In genomic region chr2:35199541-35199940, GRCm38 (mm10) we compare ENCODE assay signal across 8 mouse cellular contexts. TPM values are rescaled to one million over a fixed set of nuclear protein-coding genes. Genes with fewer than 3 reads are reported as not detected.
DNase-seq lines count a peak whose midpoint lies in the region; ATAC-seq and TF ChIP-seq lines count a peak whose summit lies in the region.

No protein-coding gene starts in this region.

- ATAC-seq in forebrain, embryonic 13.5 days, result no peak
- no peak for ATAC-seq in liver, embryonic 14.5 days (ENCODE audit: insufficient read depth)

- H3ac ChIP-seq in C2C12 (ENCODE audit: control insufficient read depth, insufficient read length, low read depth), result peak overlapping the region; percentile 98

- no peaks in the 10 kb centered on the region for H3K9me3 ChIP-seq in forebrain, embryonic 13.5 days (replicated peaks)
- no peaks in the 10 kb centered on the region for H3K9me3 ChIP-seq in liver, embryonic 14.5 days (ENCODE audit: control insufficient read depth, low read length)

- no peak overlapping the region; the same call in 1 of the 2 replicates for H3K27ac ChIP-seq in forebrain, embryonic 13.5 days
- peak overlapping the region; percentile 87 for H3K27ac ChIP-seq in liver, embryonic 14.5 days

- 18% methylated on average over 5 of the region's 5 CpGs for WGBS in forebrain, embryonic 13.5 days
- 4% methylated on average over 5 of the region's 5 CpGs for whole genome bisulfite sequencing in liver, embryonic 14.5 days (ENCODE audit: insufficient replicate concordance)

- TF ChIP-seq CTCF in C2C12 (IDR thresholded peaks at IDR 0.05; ENCODE audit: control insufficient read depth, insufficient read depth, insufficient read length), result no peak
- no peak for TF ChIP-seq CTCF in liver, embryonic 14.5 days (IDR thresholded peaks at IDR 0.05; ENCODE audit: low read depth)

- H3K27me3 ChIP-seq in C2C12 (ENCODE audit: control insufficient read depth, insufficient read depth, insufficient read length), result no peaks in the 10 kb centered on the region
- H3K27me3 ChIP-seq in forebrain, embryonic 13.5 days, result 0 out of 2 replicates have a peak, but pooled peaks cover 4% of the 10 kb centered on the region
- no peaks in the 10 kb centered on the region for H3K27me3 ChIP-seq in liver, embryonic 14.5 days (ENCODE audit: control insufficient read depth, insufficient read depth, low read length)

- peaks cover 63% of the 10 kb centered on the region for H3K79me2 ChIP-seq in C2C12 (ENCODE audit: control insufficient read depth, insufficient read depth)

- peak; percentile 43 for DNase-seq in cerebellum, adult 9-10 months
- no peak for DNase-seq in cerebellum, adult 11-12 months
- DNase-seq in liver, embryonic 14.5 days (ENCODE audit: low read depth in 3 of 3, low spot score in 3 of 3), result no peak
- DNase-seq in left cerebral cortex, adult 18-20 months (ENCODE audit: low spot score in 2 of 2), result no peak
- no peak for DNase-seq in layer of hippocampus, adult 11-12 months (ENCODE audit: low spot score)
- DNase-seq in urinary bladder, adult 2 months (ENCODE audit: low spot score), result no peak

- H3K9ac ChIP-seq in forebrain, embryonic 13.5 days, result peak overlapping the region; percentile 100
- peak overlapping the region; percentile 99 for H3K9ac ChIP-seq in liver, embryonic 14.5 days (replicated peaks)

- no peak for TF ChIP-seq EP300 in liver, embryonic 14.5 days (IDR thresholded peaks at IDR 0.05; ENCODE audit: low read depth)

- H3K79me3 ChIP-seq in C2C12 (ENCODE audit: low read depth), result peaks cover 56% of the 10 kb centered on the region

- H3K36me3 ChIP-seq in C2C12 (ENCODE audit: control insufficient read depth, insufficient read depth), result peaks cover 34% of the 10 kb centered on the region
- no peaks in the 10 kb centered on the region for H3K36me3 ChIP-seq in forebrain, embryonic 13.5 days (ENCODE audit: poor library complexity, severe bottlenecking)
- H3K36me3 ChIP-seq in liver, embryonic 14.5 days (replicated peaks; ENCODE audit: control insufficient read depth, insufficient read depth, low read depth), result peaks cover 6% of the 10 kb centered on the region

- peak overlapping the region; percentile 92 for H3K4me3 ChIP-seq in C2C12 (ENCODE audit: insufficient read depth, poor library complexity, severe bottlenecking)
- H3K4me3 ChIP-seq in forebrain, embryonic 13.5 days, result peak overlapping the region; percentile 100
- H3K4me3 ChIP-seq in liver, embryonic 14.5 days (ENCODE audit: insufficient read depth in 1 of 2, low read depth in 2 of 2, low read length in 2 of 2), result peak overlapping the region; percentile 86 to 100

- H3K4me2 ChIP-seq in forebrain, embryonic 13.5 days, result peak overlapping the region; percentile 91
- peak overlapping the region; percentile 98 for H3K4me2 ChIP-seq in liver, embryonic 14.5 days (ENCODE audit: low read depth)

- H3K4me1 ChIP-seq in forebrain, embryonic 13.5 days, result peaks cover 31% of the 10 kb centered on the region
- H3K4me1 ChIP-seq in liver, embryonic 14.5 days (replicated peaks; ENCODE audit: control insufficient read depth in 2 of 2, insufficient read depth in 2 of 2, low read length in 1 of 2), result peaks cover 8 to 13% of the 10 kb centered on the region in 2 experiments

TF ChIP-seq in C2C12, 6 proteins besides CTCF, POLR2A, EP300 and RAD21:
- TF ChIP-seq USF1 (IDR thresholded peaks at IDR 0.05; ENCODE audit: low read depth) (no peak), MAX (IDR thresholded peaks at IDR 0.05) (no peak), CEBPB (IDR thresholded peaks at IDR 0.05; ENCODE audit: low read depth) (no peak), FOSL1 (IDR thresholded peaks at IDR 0.05; ENCODE audit: insufficient read depth, low read length, poor library complexity, severe bottlenecking) (no peak), MYOG (IDR thresholded peaks at IDR 0.05; ENCODE audit: control insufficient read depth, extremely low read depth, insufficient read length) (no peak), MYOD1 (IDR thresholded peaks at IDR 0.05; ENCODE audit: control insufficient read depth, insufficient read length, low read depth) (no peak)
TF ChIP-seq in C2C12: peak in this region for 0.

RNA-seq across cellular contexts. Expression of gene Rab14, which starts 1.4 kb away (rescaled TPM):
- polyA plus RNA-seq in C2C12 (2012; fragmentation: generic; extraction: Trizol), result 47.9 TPM
- polyA plus RNA-seq in forebrain, embryonic 13.5 days (2015; fragmentation: Nextera tagmentation; extraction: Ambion mirVana), result 421 and 432 TPM in 2 replicates
- 20.5 and 35.3 TPM in 2 replicates for polyA plus RNA-seq in liver, embryonic 14.5 days (2012; rRNA removed)
- polyA plus RNA-seq in liver, embryonic 14.5 days (2014; fragmentation: Nextera tagmentation; extraction: Ambion mirVana), result 81.1 and 93.2 TPM in 2 replicates
- total RNA-seq in left cerebral cortex, adult 18-20 months (2021), result 100 to 1,000 TPM; 235 to 239 TPM
- polyA plus RNA-seq in urinary bladder, adult 2 months (2012; rRNA removed), result 132 and 145 TPM in 2 replicates

RNA-seq across cellular contexts. Expression of gene Gsn, which starts 56.6 kb away (rescaled TPM):
- 166 TPM for polyA plus RNA-seq in C2C12 (2012; fragmentation: generic; extraction: Trizol)
- 13.3 and 14.3 TPM in 2 replicates for polyA plus RNA-seq in forebrain, embryonic 13.5 days (2015; fragmentation: Nextera tagmentation; extraction: Ambion mirVana)
- polyA plus RNA-seq in liver, embryonic 14.5 days (2012; rRNA removed), result 71.0 and 81.0 TPM in 2 replicates
- polyA plus RNA-seq in liver, embryonic 14.5 days (2014; fragmentation: Nextera tagmentation; extraction: Ambion mirVana), result 83.0 and 115 TPM in 2 replicates
- 10 to 100 TPM; 31.3 to 39.8 TPM for total RNA-seq in left cerebral cortex, adult 18-20 months (2021)
- polyA plus RNA-seq in urinary bladder, adult 2 months (2012; rRNA removed), result 4,184 and 4,255 TPM in 2 replicates

Comparison
In these comparisons a context has a peak if more than half of its experiments do, and no peak if none do; other contexts are left out.
1. RNA of gene Gsn, which starts 56.6 kb away (polyA plus RNA-seq): 4,184 to 4,255 TPM in urinary bladder, adult 2 months; 166 TPM in C2C12 (single experiment), 71.0 to 115 TPM in liver, embryonic 14.5 days and 13.3 to 14.3 TPM in forebrain, embryonic 13.5 days; every median in the first group is over 10 times any median in the second.
2. Peak in every context shown above with its lines, with median percentiles within 50 percentile points of each other: H3K4me3 ChIP-seq.